25 mouse cellular contexts compared by ENCODE assay signal in the genomic region with DNA sequence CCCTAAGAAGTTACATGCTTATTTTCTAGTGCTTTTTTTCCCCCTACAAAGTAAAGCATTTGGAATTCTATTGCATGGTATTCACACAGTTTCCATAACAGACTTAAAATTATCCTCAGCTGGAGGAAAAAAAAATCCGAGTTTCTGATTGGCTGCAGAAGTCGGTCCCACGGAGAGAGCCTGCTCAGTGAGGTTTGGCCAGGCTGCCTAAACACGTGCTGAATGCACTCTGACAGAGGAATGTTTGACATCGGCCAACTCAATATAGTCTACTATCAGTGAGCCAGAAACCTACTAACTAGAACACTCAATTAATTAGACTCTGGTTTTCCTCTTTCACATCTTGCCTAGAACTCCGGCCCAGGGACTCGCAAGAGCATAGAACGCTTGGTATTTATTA.
A peak's percentile ranks its signal among the peaks of the same experiment; 100 is the strongest.
DNase-seq lines count a peak whose midpoint lies in the region; ATAC-seq lines count a peak whose summit lies in the region.
"Had no signal": no experiment of that assay in that cellular context is flagged by ENCODE, and none has a peak within 500 bp of the region (broad histone marks: within the 10 kb centered on the region; RNA-seq: fewer than 3 reads in every experiment).

No protein-coding gene starts in this region.

- no peaks in the 10 kb centered on the region for H3K9me3 ChIP-seq in kidney, embryonic 14.5 days (ENCODE audit: control insufficient read depth, low read length)
- H3K9me3 ChIP-seq in embryonic facial prominence, embryonic 15.5 days (replicated peaks), result no peaks in the 10 kb centered on the region
- H3K9me3 ChIP-seq: forebrain, embryonic 12.5 days; G1E; heart, embryonic 12.5 days; liver, embryonic 12.5 days; midbrain, embryonic 13.5 days; neural tube, embryonic 13.5 days; stomach, embryonic 15.5 days had no signal

- peak; percentile 84 for DNase-seq in heart, adult 11 months
- no peak for DNase-seq in heart, postnatal 25 days (ENCODE audit: low spot score)
- DNase-seq in kidney, postnatal 14 days, result peak; percentile 12
- peak; percentile 9 for DNase-seq in NIH3T3 (ENCODE audit: low read depth)
- DNase-seq in spleen, adult 12 weeks (ENCODE audit: low spot score), result no peak
- DNase-seq in thymus, postnatal 0 days (ENCODE audit: low spot score), result no peak
- DNase-seq: adrenal gland, postnatal 25 days; cerebellum, adult 2 months; cerebellum, postnatal 14 days; gastrocnemius, postnatal 14 days; kidney, adult 18-20 months; liver, postnatal 0 days; lung, postnatal 10 days; thymus, postnatal 25 days had no signal

- no peaks in the 10 kb centered on the region for H3K36me3 ChIP-seq in kidney, embryonic 14.5 days (ENCODE audit: control insufficient read depth, insufficient read depth, low read length)
- no peaks in the 10 kb centered on the region for H3K36me3 ChIP-seq in embryonic facial prominence, embryonic 15.5 days
- H3K36me3 ChIP-seq: forebrain, embryonic 12.5 days; G1E; heart, embryonic 12.5 days; liver, embryonic 12.5 days; midbrain, embryonic 13.5 days; neural tube, embryonic 13.5 days; stomach, embryonic 15.5 days had no signal

- no peak overlapping the region for H3K4me2 ChIP-seq in kidney, embryonic 14.5 days (replicated peaks; ENCODE audit: low read depth, low read length)
- no peak overlapping the region for H3K4me2 ChIP-seq in embryonic facial prominence, embryonic 15.5 days (replicated peaks)
- H3K4me2 ChIP-seq: forebrain, embryonic 12.5 days; heart, embryonic 12.5 days; liver, embryonic 12.5 days; midbrain, embryonic 13.5 days; neural tube, embryonic 13.5 days; stomach, embryonic 15.5 days had no signal

- WGBS in kidney, embryonic 14.5 days, result 78% methylated on average over 8 of the region's 8 CpGs
- WGBS in embryonic facial prominence, embryonic 15.5 days, result 26% methylated on average over 8 of the region's 8 CpGs

- no peaks in the 10 kb centered on the region for H3K27me3 ChIP-seq in kidney, embryonic 14.5 days (ENCODE audit: control insufficient read depth, insufficient read depth, low read length)
- H3K27me3 ChIP-seq in embryonic facial prominence, embryonic 15.5 days, result no peaks in the 10 kb centered on the region
- H3K27me3 ChIP-seq: heart, embryonic 12.5 days; liver, embryonic 12.5 days; midbrain, embryonic 13.5 days; neural tube, embryonic 13.5 days; stomach, embryonic 15.5 days had no signal

- ATAC-seq in kidney, embryonic 14.5 days (ENCODE audit: low FRiP score, low TSS enrichment), result no peak
- peak; percentile 86 for ATAC-seq in embryonic facial prominence, embryonic 15.5 days (ENCODE audit: insufficient number of reproducible peaks, low FRiP score, low TSS enrichment, low read depth)
- ATAC-seq: hindbrain, embryonic 16.5 days; liver, embryonic 12.5 days; liver, postnatal 0 days; midbrain, embryonic 13.5 days had no signal

- no peak overlapping the region for H3K27ac ChIP-seq in kidney, embryonic 14.5 days (ENCODE audit: low read depth, low read length)
- no peak overlapping the region for H3K27ac ChIP-seq in embryonic facial prominence, embryonic 15.5 days (replicated peaks)
- H3K27ac ChIP-seq: forebrain, embryonic 12.5 days; liver, embryonic 12.5 days; macrophage; midbrain, embryonic 13.5 days; neural tube, embryonic 13.5 days; stomach, embryonic 15.5 days had no signal

- H3K4me1 ChIP-seq in kidney, embryonic 14.5 days (ENCODE audit: control insufficient read depth, insufficient read depth, low read length), result no peaks in the 10 kb centered on the region
- peaks cover 12% of the 10 kb centered on the region for H3K4me1 ChIP-seq in embryonic facial prominence, embryonic 15.5 days
- H3K4me1 ChIP-seq: forebrain, embryonic 12.5 days; heart, embryonic 12.5 days; liver, embryonic 12.5 days; midbrain, embryonic 13.5 days; neural tube, embryonic 13.5 days; stomach, embryonic 15.5 days had no signal

- no peak overlapping the region for H3K4me3 ChIP-seq in kidney, embryonic 14.5 days (ENCODE audit: low read length)
- H3K4me3 ChIP-seq in embryonic facial prominence, embryonic 15.5 days (replicated peaks), result no peak overlapping the region
- H3K4me3 ChIP-seq: forebrain, embryonic 12.5 days; heart, embryonic 12.5 days; liver, embryonic 12.5 days; midbrain, embryonic 13.5 days; neural tube, embryonic 13.5 days; stomach, embryonic 15.5 days had no signal

- no peak overlapping the region for H3K9ac ChIP-seq in kidney, embryonic 14.5 days (ENCODE audit: low read depth, low read length)
- H3K9ac ChIP-seq in embryonic facial prominence, embryonic 15.5 days, result no peak overlapping the region
- H3K9ac ChIP-seq: forebrain, embryonic 12.5 days; heart, embryonic 12.5 days; liver, embryonic 12.5 days; liver, postnatal 0 days; midbrain, embryonic 13.5 days; neural tube, embryonic 13.5 days; stomach, embryonic 15.5 days had no signal

- intact Hi-C loops in heart, postnatal 25 days (cut with DNase I), result no loop called here

Comparison
In these comparisons a context has a peak if more than half of its experiments do, and no peak if none do; other contexts are left out.
1. DNase-seq: peak in heart, adult 11 months (single experiment), kidney, postnatal 14 days (single experiment) and NIH3T3 (single experiment); none in heart, postnatal 25 days (single experiment), spleen, adult 12 weeks (single experiment) and thymus, postnatal 0 days (single experiment).